Mouse (Mus musculus) mouse embryonic stem cell (cell line): ENCODE results near the gene Mgat4a.

Experiments
- in situ Hi-C, 2 experiments: fragments of 300-500 bp; cut with MboI; formaldehyde crosslinking; loops; 1 replicate in 1 of 2; 3 replicates in 1 of 2; pipeline ENCODE4 v1.14.3; 2019 to 2020; ENCODE audit warnings: low sequenced_read_pairs in 2 of 2, low pct_unique_long_range_greater_than_20kb in 1 of 2, mixed read lengths in 1 of 2; ENCODE audit not compliant: unreplicated experiment in 1 of 2

The Mgat4a gene

GRCm38 (mm10) chr1:37478416-37478815 is 62.4 kb downstream of the Mgat4a start:
- in situ Hi-C loops, result loop anchor here in 1 of 2 experiments (10.0 kb wide), 1 partner anchor 156 kb away; no protein-coding TSS in a partner anchor

DNA sequence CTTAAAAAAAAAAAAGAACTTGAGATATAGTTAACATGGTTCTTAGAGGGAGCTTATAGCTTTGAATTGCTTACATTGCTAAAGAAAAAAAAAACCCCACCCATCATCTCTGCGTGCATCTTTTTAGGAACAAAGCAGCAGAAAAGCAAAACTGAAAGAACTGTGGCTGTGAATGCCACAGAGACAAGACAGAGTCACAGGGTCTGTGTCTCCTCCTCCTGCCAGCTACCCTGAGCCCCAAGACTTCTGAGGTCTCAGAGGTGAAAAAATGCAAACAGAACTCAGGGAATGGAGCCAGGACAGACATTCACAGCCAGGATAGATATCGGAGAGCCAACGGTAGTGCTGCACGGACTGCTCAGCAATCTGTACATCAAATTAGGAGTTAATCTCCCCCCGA is 62.9 kb downstream of the Mgat4a start:
- in situ Hi-C loops, result loop anchor here in 1 of 2 experiments (10.0 kb wide), 1 partner anchor 157 kb away; no protein-coding TSS in a partner anchor

DNA sequence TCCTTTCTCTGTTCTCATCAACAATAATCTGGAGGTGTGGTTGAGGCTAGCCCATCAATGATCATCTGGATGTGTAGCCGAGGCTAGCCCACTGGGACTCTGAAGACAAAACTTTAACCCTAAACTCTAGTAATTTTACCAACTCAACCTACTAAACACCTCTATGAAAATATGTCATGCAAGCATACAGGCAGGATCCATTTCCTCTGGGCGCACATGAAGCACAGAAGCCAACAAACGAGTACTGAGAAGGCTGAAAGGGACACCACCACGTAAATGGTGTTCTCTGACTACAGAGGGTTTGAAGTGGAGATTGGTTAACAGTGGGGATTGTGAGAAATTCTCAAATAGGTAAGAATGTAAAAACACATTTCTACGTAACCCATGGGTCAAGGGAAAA is 63.6 kb downstream of the Mgat4a start:
- in situ Hi-C loops, result loop anchor here in 1 of 2 experiments (10.0 kb wide), 1 partner anchor 158 kb away; no protein-coding TSS in a partner anchor

GRCm38 (mm10) chr1:37475312-37475711 is 65.5 kb downstream of the Mgat4a start:
- in situ Hi-C loops, result loop anchor here in 1 of 2 experiments (10.0 kb wide), 1 partner anchor 159 kb away; no protein-coding TSS in a partner anchor

DNA sequence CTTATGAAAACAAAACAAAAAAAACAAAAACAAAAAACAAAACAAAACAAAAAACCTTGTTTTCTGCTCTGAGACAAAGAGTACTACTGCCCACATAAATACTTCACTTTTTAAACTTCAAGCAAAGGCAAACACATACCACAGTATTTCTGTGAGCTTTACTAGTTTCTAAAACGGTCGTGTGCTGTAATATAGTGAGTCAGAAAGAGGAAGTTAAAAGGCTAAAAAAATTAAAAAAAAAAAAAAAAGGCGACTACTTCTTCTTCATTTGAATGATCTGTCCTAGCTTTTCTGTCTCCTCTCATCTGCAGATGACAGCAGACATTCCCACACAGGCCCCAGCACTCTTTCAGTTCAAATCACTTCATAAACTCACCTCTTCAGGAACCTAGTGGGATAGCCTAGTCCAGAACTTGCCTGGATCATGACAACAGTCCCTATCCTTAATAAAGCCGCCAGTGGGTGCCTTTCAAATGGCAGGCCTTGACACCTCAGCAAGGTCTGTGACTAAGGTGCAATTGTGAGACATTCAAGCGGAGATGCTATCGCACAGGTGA is 66.1 kb downstream of the Mgat4a start:
- in situ Hi-C loops, result loop anchor here in 1 of 2 experiments (10.0 kb wide), 1 partner anchor 160 kb away; no protein-coding TSS in a partner anchor

DNA sequence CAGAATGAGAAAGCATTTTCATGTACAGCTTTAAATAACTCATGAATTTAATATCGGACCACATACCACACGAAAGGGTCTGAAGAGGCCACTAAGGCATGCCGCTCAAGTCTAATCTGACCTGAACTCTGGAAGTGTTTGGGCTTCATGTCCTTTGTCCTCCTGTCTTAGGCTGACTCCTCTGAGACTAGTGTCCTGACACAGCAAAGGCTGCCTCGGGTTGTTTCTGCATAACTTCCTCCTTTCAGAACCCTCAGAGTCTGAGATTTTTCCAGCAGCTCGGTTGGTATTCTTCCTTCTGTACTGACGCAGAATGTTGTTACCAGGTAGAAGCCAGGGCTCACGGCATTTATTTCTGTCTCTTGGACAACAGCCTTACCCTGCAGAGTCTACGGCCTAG is 66.8 kb downstream of the Mgat4a start:
- in situ Hi-C loops, result loop anchor here in 1 of 2 experiments (10.0 kb wide), 1 partner anchor 161 kb away; no protein-coding TSS in a partner anchor

DNA sequence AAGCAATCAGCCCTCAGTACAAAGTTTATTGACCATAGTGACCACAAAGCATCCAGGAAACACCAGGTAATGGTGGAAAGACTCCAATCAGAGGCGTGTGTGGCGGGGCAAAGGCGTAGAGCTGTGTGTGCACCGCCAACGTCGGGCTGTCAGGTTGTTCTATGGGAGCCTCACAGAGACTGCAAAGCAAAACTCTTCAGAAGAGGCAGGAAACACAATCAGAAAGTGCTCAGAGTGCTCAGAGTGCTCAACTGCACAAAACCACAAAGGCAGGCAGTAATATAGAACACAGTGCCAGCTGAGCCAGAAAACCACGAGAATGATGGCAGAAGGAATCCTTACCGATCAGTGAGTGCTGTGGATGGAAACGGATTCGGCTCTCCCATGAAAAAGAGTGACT is 67.6 kb downstream of the Mgat4a start:
- in situ Hi-C loops, result loop anchor here in 1 of 2 experiments (10.0 kb wide), 1 partner anchor 162 kb away; no protein-coding TSS in a partner anchor

GRCm38 (mm10) chr1:37471179-37472148 is 69.4 kb downstream of the Mgat4a start:
- in situ Hi-C loops, result loop anchor here in 1 of 2 experiments (10.0 kb wide), 1 partner anchor 163 kb away; no protein-coding TSS in a partner anchor

DNA sequence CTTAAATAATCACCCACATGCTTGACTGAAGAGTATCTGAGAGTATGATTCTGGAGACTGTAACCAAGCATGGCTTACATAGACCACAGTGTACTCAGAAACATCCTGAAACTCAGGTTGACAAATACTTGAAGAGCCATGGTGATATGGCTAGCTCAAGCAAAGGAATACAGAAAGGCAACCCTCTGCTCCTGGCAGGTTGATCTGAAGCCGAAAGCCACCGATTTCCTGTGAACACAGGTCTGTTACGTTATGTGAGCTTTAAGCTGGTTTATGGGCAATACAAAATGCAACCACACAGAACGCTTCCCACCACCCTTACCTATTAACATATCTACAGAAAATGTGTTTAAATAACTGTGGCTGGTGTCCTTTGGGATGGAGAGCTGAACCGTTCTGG is 71.8 kb downstream of the Mgat4a start:
- in situ Hi-C loops, result no loop called here

- in situ Hi-C loops, result no loop called here
Observed at GRCm38 (mm10) chr1:37467806-37468205, 73.0 kb downstream of the Mgat4a start.

DNA sequence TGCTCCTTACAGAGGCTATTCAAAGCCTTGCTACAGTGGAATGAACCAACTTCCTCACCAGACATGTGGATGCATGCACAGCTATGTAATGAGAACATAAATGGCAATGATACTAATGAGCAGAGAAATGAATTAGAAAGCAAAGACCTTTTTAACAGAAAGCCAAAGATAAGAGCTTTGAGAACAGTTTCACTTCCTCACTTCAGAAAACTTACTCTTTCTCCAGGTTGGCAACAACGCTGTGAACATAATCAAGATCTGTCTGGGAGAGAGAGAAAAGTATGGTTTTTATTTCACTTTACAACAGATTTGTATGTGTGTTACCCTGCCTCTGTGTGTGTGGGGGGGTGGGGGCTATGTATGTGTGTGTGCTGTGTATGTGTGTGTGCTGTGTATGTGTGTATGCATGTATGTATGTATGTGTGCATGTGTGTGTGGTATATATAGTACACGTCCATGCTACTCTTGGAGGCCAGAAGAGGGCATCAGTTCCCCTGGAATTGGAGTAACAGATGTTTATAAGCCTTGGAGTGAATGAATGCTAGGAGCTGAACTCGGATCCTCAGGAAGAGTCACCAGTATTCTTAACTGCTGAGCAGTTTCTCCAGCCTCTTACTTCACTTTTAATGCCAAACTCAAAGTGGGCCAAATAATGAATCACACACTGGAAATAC is 74.4 kb downstream of the Mgat4a start:
- in situ Hi-C loops, result no loop called here

GRCm38 (mm10) chr1:37464878-37465452 is 75.9 kb downstream of the Mgat4a start:
- in situ Hi-C loops, result no loop called here

DNA sequence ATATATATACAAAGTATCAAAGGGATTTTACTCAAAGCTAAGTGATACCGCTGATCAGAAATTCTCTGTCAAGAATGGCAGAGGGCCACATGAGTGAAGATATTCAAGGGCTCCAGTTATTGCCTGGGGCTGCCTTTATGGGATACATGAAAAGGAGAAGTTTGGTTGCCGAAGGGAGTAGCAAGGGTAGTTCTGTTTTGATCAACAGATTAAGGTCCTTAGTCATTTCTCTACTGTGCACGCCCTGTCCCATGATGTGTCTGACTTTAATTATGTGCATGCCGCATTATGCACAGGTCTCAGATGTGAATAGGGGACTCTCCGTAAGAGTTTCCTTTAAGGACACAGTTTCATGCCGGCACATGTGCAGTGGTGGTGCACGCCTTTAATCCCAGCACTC is 83.3 kb downstream of the Mgat4a start:
- in situ Hi-C loops, result no loop called here

DNA sequence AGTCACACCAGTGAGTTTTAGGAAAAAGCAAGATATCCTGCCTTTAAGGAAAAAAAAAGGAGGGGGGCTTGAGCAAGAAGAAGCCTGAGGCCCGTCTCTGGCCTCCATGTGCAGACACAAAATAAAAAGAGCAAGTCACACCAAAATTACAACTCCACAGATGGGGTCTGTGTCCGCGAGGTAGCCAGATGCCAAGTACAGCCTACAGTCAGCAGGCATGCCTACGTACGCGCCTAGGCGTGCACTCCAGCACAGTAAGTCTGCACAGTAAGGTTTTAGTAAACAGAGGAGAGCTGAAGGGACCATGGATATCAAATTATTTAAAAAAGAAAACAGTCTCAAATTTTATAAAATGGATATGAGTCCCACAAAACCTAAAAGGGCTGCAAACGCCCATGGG is 89.5 kb downstream of the Mgat4a start:
- in situ Hi-C loops, result no loop called here

- in situ Hi-C loops, result loop anchor here in 1 of 2 experiments (10.0 kb wide), 1 partner anchor 186 kb away; no protein-coding TSS in a partner anchor
Observed at GRCm38 (mm10) chr1:37448361-37449095, 92.3 kb downstream of the Mgat4a start.

- in situ Hi-C loops, result loop anchor here in 1 of 2 experiments (10.0 kb wide), 1 partner anchor 192 kb away; no protein-coding TSS in a partner anchor
Observed at GRCm38 (mm10) chr1:37442848-37443835, 97.7 kb downstream of the Mgat4a start.
